Mouse (Mus musculus) lung, postnatal 0 days (tissue): ENCODE data around the gene Mrps7. TPM values are rescaled to one million over a fixed set of nuclear protein-coding genes. Genes with fewer than 3 reads are reported as not detected.

Experiments
- ATAC-seq: fragments of 200-750 bp; cut with Nextera tagmentation; 2 replicates; pipeline ENCODE4 v1.8.0; 2017; ENCODE audit warnings: moderate library complexity
- DNase-seq: peaks from one replicate; pipeline ENCODE4 v3.0.0-alpha.2; 2016; ENCODE audit warnings: low spot score
- H3K27ac ChIP-seq: fragments of 300-500 bp; sonication (generic); 2 replicates; pipeline ENCODE4 v1.5.1; 2014; ENCODE audit warnings: antibody characterized with exemption, mild to moderate bottlenecking, low read length, mixed read lengths
- H3K27me3 ChIP-seq: fragments of 300-500 bp; sonication (generic); replicated peaks from 2 replicates; pipeline ENCODE4 v1.6.1; 2014; ENCODE audit warnings: low read length, mixed read lengths; ENCODE audit not compliant: insufficient read depth
- H3K36me3 ChIP-seq: fragments of 300-500 bp; sonication (generic); 2 replicates; pipeline ENCODE4 v1.6.1; 2014; ENCODE audit warnings: low read length, mixed read lengths; ENCODE audit not compliant: insufficient read depth
- H3K4me1 ChIP-seq: fragments of 300-500 bp; sonication (generic); 2 replicates; pipeline ENCODE4 v1.6.1; 2014; ENCODE audit warnings: antibody characterized with exemption, low read depth, low read length, mixed read lengths; ENCODE audit not compliant: insufficient read depth
- H3K4me2 ChIP-seq: fragments of 300-500 bp; sonication (generic); replicated peaks from 2 replicates; pipeline ENCODE4 v1.6.1; 2014; ENCODE audit warnings: low read depth, mild to moderate bottlenecking, low read length, moderate library complexity, mixed read lengths
- H3K4me3 ChIP-seq: fragments of 300-500 bp; sonication (generic); 2 replicates; pipeline ENCODE4 v1.5.1; 2014; ENCODE audit warnings: low read depth, low read length
- H3K9ac ChIP-seq: fragments of 300-500 bp; sonication (generic); replicated peaks from 2 replicates; pipeline ENCODE4 v1.6.1; 2014; ENCODE audit warnings: low read depth, mild to moderate bottlenecking
- H3K9me3 ChIP-seq: fragments of 300-500 bp; sonication (generic); 2 replicates; pipeline ENCODE4 v1.6.1; 2016; ENCODE audit warnings: low read length, mixed read lengths
- CTCF ChIP-seq: IDR thresholded peaks from 2 replicates; pipeline ENCODE4 v1.5.1; 2016; ENCODE audit warnings: antibody characterized with exemption, mild to moderate bottlenecking
- EP300 ChIP-seq: IDR thresholded peaks from 2 replicates; pipeline ENCODE4 v1.6.1; 2016; ENCODE audit warnings: antibody characterized with exemption, mild to moderate bottlenecking, control low read depth
- WGBS: fragments of 180-500 bp; shearing (Covaris S2); extraction: QIAGEN DNeasy Blood & Tissue Kit; methylation state at CpG from one replicate; pipeline ENCODE4 v1.1.7; 2014; 5-methylcytosine and 5-hydroxymethylcytosine counted together
- polyA plus RNA-seq: library from polyadenylated mRNA; unstranded; fragments of >200 nt; fragmentation: Nextera tagmentation; extraction: Ambion mirVana; gene quantifications from 2 replicates; pipeline ENCODE4 v1.2.1, GENCODE M21; 2015

The Mrps7 gene
- polyA plus RNA-seq, 1 experiment from 2014 or later, result 47.4 TPM

DNA sequence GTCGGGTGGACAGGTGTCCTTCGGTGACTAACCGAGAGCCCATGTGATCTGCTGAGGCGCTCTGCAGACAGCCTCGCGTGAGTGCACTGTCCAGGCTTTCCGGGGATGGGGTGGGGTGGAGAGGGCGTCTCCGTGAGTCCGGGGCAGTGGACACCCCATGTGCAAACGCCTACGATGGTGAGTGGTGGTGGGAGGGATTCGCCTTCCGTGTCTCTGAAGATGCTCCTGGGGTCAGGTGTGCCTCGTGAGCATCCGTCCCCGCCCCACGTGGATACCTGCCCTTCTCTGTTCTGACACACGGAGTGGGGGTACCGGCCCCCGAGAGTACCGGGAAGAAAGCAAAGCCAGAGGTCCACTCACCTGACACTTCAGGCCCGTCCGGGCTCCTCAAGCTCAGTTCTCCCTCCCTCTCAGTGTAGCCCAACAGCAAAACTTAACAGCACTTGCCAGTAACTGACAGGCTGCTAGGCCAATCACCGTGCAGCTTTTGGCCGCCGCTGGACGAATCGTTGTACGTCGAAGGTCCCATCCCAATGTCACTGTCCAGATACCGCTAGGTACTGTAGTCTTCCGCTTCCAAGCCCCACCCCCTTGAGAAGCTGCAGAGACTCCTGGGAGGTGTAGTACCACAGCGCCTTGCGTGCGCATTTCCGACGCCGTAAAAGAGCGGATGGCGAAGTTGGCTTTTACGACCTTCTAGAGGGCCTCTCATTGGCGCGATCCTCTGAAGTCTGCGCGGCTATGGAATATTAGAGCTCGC, 24.2 kb downstream of the Mrps7 start, which contains the start of gene Slc25a19:
TSS of gene Slc25a19 (minus strand) at position 591 of the 760 bp plus-strand sequence.
- DNase-seq, result peak; percentile 100

GRCm38 (mm10) chr11:115628465-115629101, 24.9 kb downstream of the Mrps7 start:
- Histone ChIP-seq H3K36me3 (no peaks in the 10 kb centered on the region), H3K27ac (0 out of 2 replicates have a peak overlapping the region, but pooled peaks have one; percentile 27), H3K27me3 (no peaks in the 10 kb centered on the region), H3K4me3 (peak overlapping the region; percentile 56), H3K4me2 (peak overlapping the region; percentile 89), H3K9me3 (no peaks in the 10 kb centered on the region), H3K9ac (0 out of 2 replicates have a peak overlapping the region, but pooled peaks have one; percentile 26), H3K4me1 (no peaks in the 10 kb centered on the region)
- ATAC-seq, result no peak
- TF ChIP-seq EP300 (no peak), CTCF (no peak)
- WGBS, result 47% methylated on average over 13 of the region's 13 CpGs
- no peak for DNase-seq

More for the DNA sequence above, 24.2 kb downstream of the Mrps7 start, which contains the start of gene Slc25a19:
- peak; percentile 99 for ATAC-seq
- 0 out of 2 replicates have a peak, but pooled peaks have one; percentile 11 for TF ChIP-seq CTCF
- no peak for TF ChIP-seq EP300
- Histone ChIP-seq H3K4me3 (peak within 1 kb of the TSS; percentile 56), H3K27me3 (no peaks in the 10 kb centered on the region), H3K4me2 (peak within 1 kb of the TSS; percentile 89), H3K9me3 (no peaks in the 10 kb centered on the region), H3K27ac (0 out of 2 replicates have a peak within 1 kb of the TSS, but pooled peaks have one; percentile 27), H3K36me3 (no peaks in the 10 kb centered on the region; the same call in 1 of the 2 replicates), H3K4me1 (no peaks in the 10 kb centered on the region), H3K9ac (peak within 1 kb of the TSS; percentile 46; the same call in 1 of the 2 replicates)
- under 1% methylated on average over 46 of the region's 47 CpGs for WGBS

- H3K9ac ChIP-seq, result no peak overlapping the region
- no peaks in the 10 kb centered on the region for H3K27me3 ChIP-seq
- DNase-seq, result no peak
- WGBS, result 83% methylated on average over 13 of the region's 13 CpGs
- H3K9me3 ChIP-seq, result no peaks in the 10 kb centered on the region
- H3K4me2 ChIP-seq, result no peak overlapping the region
- H3K4me1 ChIP-seq, result no peaks in the 10 kb centered on the region
- no peak overlapping the region for H3K4me3 ChIP-seq
- H3K27ac ChIP-seq, result no peak overlapping the region
- no peaks in the 10 kb centered on the region for H3K36me3 ChIP-seq
- TF ChIP-seq CTCF (no peak), EP300 (no peak)
- no peak for ATAC-seq
Observed at GRCm38 (mm10) chr11:115629734-115630531, 26.2 kb downstream of the Mrps7 start.

DNA sequence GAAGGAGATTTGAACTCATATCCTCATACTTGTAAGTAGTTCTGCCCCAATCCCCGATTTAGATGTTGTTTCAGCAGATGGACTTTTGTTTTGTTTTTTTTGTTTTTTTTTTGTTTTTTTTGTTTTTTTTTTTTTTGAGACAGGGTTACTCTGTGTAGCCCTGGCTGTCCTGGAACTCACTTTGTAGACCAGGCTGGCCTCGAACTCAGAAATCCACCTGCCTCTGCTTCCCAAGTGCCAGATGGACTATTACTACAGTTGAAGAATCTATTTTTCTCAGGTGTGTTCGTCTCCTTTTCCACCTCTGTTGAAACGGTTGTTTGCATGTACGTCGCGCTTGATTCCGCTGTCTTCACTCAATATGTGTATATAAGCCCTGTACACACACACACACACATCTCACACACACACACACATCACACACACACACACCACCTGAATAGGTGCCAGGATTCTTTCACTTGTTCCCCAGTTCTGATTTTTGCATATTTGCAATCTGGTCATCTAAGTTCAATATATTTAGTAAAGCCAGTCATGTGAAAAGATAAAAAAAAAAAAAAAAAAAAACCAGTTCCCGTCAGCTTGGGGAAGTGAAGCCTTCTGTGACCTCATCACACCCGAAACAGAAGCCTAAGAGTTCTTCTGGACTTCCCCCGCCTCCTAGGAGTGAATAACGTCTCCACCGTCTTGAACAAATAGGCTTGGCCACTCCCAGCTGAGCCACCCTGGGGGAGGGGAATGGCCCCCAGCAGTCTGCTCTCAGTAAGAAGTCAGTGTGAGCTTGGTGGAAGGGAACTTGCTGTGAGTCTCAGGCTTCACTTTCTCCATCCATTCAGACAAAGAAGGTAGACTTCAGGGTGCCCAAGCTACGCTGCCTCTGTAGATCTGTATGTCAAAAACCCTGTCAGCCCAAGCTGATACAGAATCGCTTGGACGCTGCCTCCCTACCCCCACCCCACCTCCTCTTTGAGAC, 27.1 kb downstream of the Mrps7 start:
- H3K4me2 ChIP-seq, result peak overlapping the region; percentile 25; the same call in 1 of the 2 replicates
- H3K27me3 ChIP-seq, result no peaks in the 10 kb centered on the region
- no peak overlapping the region for H3K9ac ChIP-seq
- DNase-seq (peak; percentile 92), ATAC-seq (peak; percentile 34)
- TF ChIP-seq CTCF, result no peak
- TF ChIP-seq EP300, result 0 out of 2 replicates have a peak, but pooled peaks have one; percentile 31
- no peaks in the 10 kb centered on the region for H3K4me1 ChIP-seq
- H3K4me3 ChIP-seq, result no peak overlapping the region
- no peaks in the 10 kb centered on the region for H3K9me3 ChIP-seq
- 28% methylated on average over 16 of the region's 16 CpGs for WGBS
- peak overlapping the region; percentile 71 for H3K27ac ChIP-seq
- no peaks in the 10 kb centered on the region for H3K36me3 ChIP-seq

DNA sequence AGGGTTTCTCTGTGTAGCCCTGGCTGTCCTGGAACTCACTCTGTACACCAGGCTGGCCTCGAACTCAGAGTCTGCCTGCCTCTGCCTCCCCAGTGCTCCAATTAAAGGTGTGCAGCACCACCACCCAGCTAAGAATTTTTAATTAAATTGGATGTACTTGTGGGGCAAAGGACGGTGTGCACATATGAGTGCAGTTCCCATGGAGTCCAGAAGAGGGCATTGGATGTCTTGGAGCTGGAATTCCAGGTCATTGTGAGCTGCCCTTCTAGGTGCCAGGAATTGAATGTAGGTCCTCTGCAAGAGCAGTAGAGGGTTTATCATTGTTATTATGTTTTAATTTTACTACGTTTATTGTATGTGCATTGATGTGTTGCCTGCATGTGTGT, 27.8 kb downstream of the Mrps7 start:
- peak overlapping the region; percentile 25; the same call in 1 of the 2 replicates for H3K4me2 ChIP-seq

More for the DNA sequence above, 27.8 kb downstream of the Mrps7 start:
- DNase-seq (peak; percentile 70), ATAC-seq (no peak)
- Histone ChIP-seq H3K36me3 (no peaks in the 10 kb centered on the region), H3K27ac (peak overlapping the region; percentile 71), H3K27me3 (no peaks in the 10 kb centered on the region), H3K9me3 (no peaks in the 10 kb centered on the region), H3K4me1 (no peaks in the 10 kb centered on the region), H3K9ac (no peak overlapping the region), H3K4me3 (no peak overlapping the region)
- 19% methylated on average over 3 of the region's 3 CpGs for WGBS
- TF ChIP-seq EP300 (no peak), CTCF (peak; percentile 83)
